Mouse (Mus musculus) midbrain, embryonic 10.5 days (tissue): ENCODE data around the gene Map2k2. TPM values are rescaled to one million over a fixed set of nuclear protein-coding genes. Genes with fewer than 3 reads are reported as not detected.
"Not testable (repeated sequence)": the region's sequence is repeated elsewhere in the genome, so short reads cannot be mapped to it uniquely, and the experiment has no call there.

Experiments used
- DNase-seq: peaks from one replicate; pipeline ENCODE4 v3.0.0-alpha.2; 2017; ENCODE audit warnings: low spot score
- H3K27ac ChIP-seq: fragments of 300-500 bp; sonication (generic); replicated peaks from 2 replicates; pipeline ENCODE4 v1.5.1; 2016; ENCODE audit warnings: mild to moderate bottlenecking
- H3K27me3 ChIP-seq: fragments of 300-500 bp; sonication (generic); 2 replicates; pipeline ENCODE4 v1.6.1; 2016; ENCODE audit warnings: low read depth, mild to moderate bottlenecking; ENCODE audit not compliant: poor library complexity, severe bottlenecking
- H3K36me3 ChIP-seq: fragments of 300-500 bp; sonication (generic); 2 replicates; pipeline ENCODE4 v1.6.1; 2016; ENCODE audit warnings: mild to moderate bottlenecking, moderate library complexity
- H3K4me1 ChIP-seq: fragments of 300-500 bp; sonication (generic); 2 replicates; pipeline ENCODE4 v1.6.1; 2016
- H3K4me3 ChIP-seq: fragments of 300-500 bp; sonication (generic); 2 replicates; pipeline ENCODE4 v1.5.1; 2016; ENCODE audit warnings: mild to moderate bottlenecking, moderate library complexity
- H3K9me3 ChIP-seq: fragments of 300-500 bp; sonication (generic); replicated peaks from 2 replicates; pipeline ENCODE4 v1.6.1; 2016; ENCODE audit warnings: mild to moderate bottlenecking
- WGBS: fragments of 180-500 bp; shearing (Covaris S2); methylation state at CpG from one replicate; pipeline ENCODE4 v1.1.7; 2016; 5-methylcytosine and 5-hydroxymethylcytosine counted together
- polyA plus RNA-seq: library from polyadenylated mRNA; unstranded; fragments of >200 nt; fragmentation: Nextera tagmentation; extraction: Ambion mirVana; gene quantifications from 2 replicates; pipeline ENCODE4 v1.2.1, GENCODE M21; 2016

The Map2k2 gene
- polyA plus RNA-seq, 1 experiment from 2014 or later, result 215 TPM

- 12% methylated on average over 13 of the region's 13 CpGs for WGBS
- H3K4me1 ChIP-seq, result peaks cover 65% of the 10 kb centered on the region
- no peak for DNase-seq
- peak overlapping the region; percentile 100 for H3K4me3 ChIP-seq
- H3K36me3 ChIP-seq, result peaks cover 41% of the 10 kb centered on the region
- no peaks in the 10 kb centered on the region for H3K9me3 ChIP-seq
- peak overlapping the region; percentile 97 for H3K27ac ChIP-seq
- H3K27me3 ChIP-seq, result no peaks in the 10 kb centered on the region
Observed at GRCm38 (mm10) chr10:81175936-81176465, 70.3 kb downstream of the Map2k2 start.

GRCm38 (mm10) chr10:81176466-81177271 is 71.0 kb downstream of the Map2k2 start, which contains the start of gene Eef2:
Gene Eef2, plus strand, starts transcription at chr10:81176631.
- Histone ChIP-seq H3K27ac (peak within 1 kb of the TSS; percentile 97), H3K9me3 (no peaks in the 10 kb centered on the region), H3K4me3 (peak within 1 kb of the TSS; percentile 100), H3K36me3 (peaks cover 48% of the 10 kb centered on the region), H3K27me3 (no peaks in the 10 kb centered on the region), H3K4me1 (peaks cover 72% of the 10 kb centered on the region)
- under 1% methylated on average over 77 of the region's 77 CpGs for WGBS
- DNase-seq, result peak; percentile 98

- no peak for DNase-seq
- H3K4me1 ChIP-seq, result peaks cover 80% of the 10 kb centered on the region
- H3K27ac ChIP-seq, result peak overlapping the region; percentile 97
- no peaks in the 10 kb centered on the region for H3K27me3 ChIP-seq
- no peaks in the 10 kb centered on the region for H3K9me3 ChIP-seq
- H3K36me3 ChIP-seq, result peaks cover 56% of the 10 kb centered on the region
- 16% methylated on average over 16 of the region's 16 CpGs for WGBS
- peak overlapping the region; percentile 100 for H3K4me3 ChIP-seq
Observed at GRCm38 (mm10) chr10:81177491-81177925, 71.8 kb downstream of the Map2k2 start.

DNA sequence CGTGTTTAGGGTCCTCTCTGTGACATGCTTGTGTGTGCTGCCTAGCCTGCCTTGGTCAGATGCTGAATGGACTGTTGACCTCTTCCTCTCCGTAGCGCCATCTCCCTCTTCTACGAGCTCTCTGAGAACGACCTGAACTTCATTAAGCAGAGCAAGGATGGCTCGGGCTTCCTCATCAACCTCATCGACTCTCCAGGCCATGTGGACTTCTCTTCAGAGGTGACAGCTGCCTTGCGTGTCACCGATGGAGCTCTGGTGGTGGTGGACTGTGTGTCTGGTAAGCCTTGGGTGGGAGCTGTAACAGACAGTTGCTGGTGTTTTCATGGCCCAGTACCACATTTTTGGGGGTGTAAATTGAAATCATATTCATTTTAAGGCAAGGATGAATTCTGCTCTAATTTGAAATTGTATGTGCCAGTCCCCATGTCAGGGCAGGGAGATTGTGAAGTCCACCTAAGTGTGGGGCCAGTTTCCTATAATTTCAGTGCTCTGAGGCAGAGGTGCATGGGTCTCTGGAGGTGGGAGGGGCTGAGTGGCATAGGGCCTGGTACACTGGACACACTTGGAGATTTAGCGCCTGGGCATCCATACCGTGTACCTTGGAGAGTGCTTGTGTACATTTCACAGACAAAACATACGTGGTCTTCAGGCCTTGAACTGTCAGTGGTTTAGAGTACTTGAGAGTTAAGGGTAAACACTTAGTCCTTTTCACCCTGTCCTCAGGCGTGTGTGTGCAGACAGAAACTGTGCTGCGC is 72.4 kb downstream of the Map2k2 start:
- H3K36me3 ChIP-seq, result peaks cover 56% of the 10 kb centered on the region
- H3K27ac ChIP-seq, result peak overlapping the region; percentile 97; the same call in 1 of the 2 replicates
- 74% methylated on average over 14 of the region's 14 CpGs for WGBS
- DNase-seq, result no peak
- no peaks in the 10 kb centered on the region for H3K27me3 ChIP-seq
- peak overlapping the region; percentile 100 for H3K4me3 ChIP-seq
- H3K4me1 ChIP-seq, result peaks cover 75% of the 10 kb centered on the region
- no peaks in the 10 kb centered on the region for H3K9me3 ChIP-seq

DNA sequence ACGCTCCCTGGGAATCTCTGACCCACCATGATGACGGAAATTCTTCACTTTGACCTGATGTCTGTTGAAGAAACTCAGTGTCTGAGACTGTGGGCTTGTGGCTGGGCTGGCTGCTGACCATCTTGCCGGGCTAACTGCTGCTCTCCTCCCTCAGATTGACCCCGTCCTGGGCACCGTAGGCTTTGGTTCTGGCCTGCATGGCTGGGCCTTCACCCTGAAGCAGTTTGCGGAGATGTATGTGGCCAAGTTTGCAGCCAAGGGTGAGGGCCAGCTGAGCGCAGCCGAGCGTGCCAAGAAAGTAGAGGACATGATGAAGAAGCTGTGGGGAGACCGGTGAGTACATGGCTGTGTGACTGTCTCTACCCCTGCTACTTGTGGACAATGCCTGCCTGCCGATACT is 73.2 kb downstream of the Map2k2 start:
- Histone ChIP-seq H3K4me1 (peaks cover 73% of the 10 kb centered on the region), H3K4me3 (peak overlapping the region; percentile 100; the same call in 1 of the 2 replicates), H3K9me3 (no peaks in the 10 kb centered on the region), H3K36me3 (peaks cover 58% of the 10 kb centered on the region), H3K27ac (no peak overlapping the region), H3K27me3 (no peaks in the 10 kb centered on the region)
- 95% methylated on average over 11 of the region's 11 CpGs for WGBS
- DNase-seq, result no peak

- Histone ChIP-seq H3K36me3 (peaks cover 66% of the 10 kb centered on the region), H3K9me3 (no peaks in the 10 kb centered on the region), H3K4me3 (peak overlapping the region; percentile 100; the same call in 1 of the 2 replicates), H3K27ac (no peak overlapping the region), H3K27me3 (no peaks in the 10 kb centered on the region), H3K4me1 (peaks cover 73% of the 10 kb centered on the region)
- no peak for DNase-seq
- WGBS, result 92% methylated on average over 32 of the region's 32 CpGs
Observed at GRCm38 (mm10) chr10:81179451-81180342, 74.0 kb downstream of the Map2k2 start.

GRCm38 (mm10) chr10:81180946-81181345 is 75.2 kb downstream of the Map2k2 start:
- peaks cover 77% of the 10 kb centered on the region for H3K36me3 ChIP-seq
- H3K27ac ChIP-seq, result no peak overlapping the region
- WGBS, result 93% methylated on average over 13 of the region's 13 CpGs
- DNase-seq, result no peak
- H3K27me3 ChIP-seq, result no peaks in the 10 kb centered on the region
- H3K9me3 ChIP-seq, result no peaks in the 10 kb centered on the region
- peaks cover 64% of the 10 kb centered on the region for H3K4me1 ChIP-seq
- peak overlapping the region; percentile 23; the same call in 1 of the 2 replicates for H3K4me3 ChIP-seq

DNA sequence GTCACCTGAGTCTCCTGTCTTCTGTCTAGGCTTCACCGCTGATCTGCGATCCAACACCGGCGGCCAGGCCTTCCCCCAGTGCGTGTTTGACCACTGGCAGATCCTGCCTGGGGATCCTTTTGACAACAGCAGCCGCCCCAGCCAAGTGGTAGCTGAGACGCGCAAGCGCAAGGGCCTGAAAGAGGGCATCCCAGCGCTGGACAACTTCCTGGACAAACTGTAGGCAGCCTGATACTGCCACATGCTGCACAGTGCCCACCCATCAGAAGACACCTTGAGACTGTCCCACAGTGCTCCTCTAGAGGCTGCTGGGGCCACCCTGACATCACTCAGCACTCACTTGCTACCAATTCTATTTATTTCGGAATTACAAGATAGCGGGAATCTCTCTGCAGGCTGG is 76.1 kb downstream of the Map2k2 start:
- 78% methylated on average over 12 of the region's 12 CpGs for WGBS
- H3K4me1 ChIP-seq, result peaks cover 62% of the 10 kb centered on the region
- H3K27me3 ChIP-seq, DNase-seq, H3K9me3 ChIP-seq, H3K27ac ChIP-seq: not testable (repeated sequence)
- peaks cover 84% of the 10 kb centered on the region for H3K36me3 ChIP-seq
- H3K4me3 ChIP-seq, result peak overlapping the region; percentile 73; the same call in 1 of the 2 replicates

DNA sequence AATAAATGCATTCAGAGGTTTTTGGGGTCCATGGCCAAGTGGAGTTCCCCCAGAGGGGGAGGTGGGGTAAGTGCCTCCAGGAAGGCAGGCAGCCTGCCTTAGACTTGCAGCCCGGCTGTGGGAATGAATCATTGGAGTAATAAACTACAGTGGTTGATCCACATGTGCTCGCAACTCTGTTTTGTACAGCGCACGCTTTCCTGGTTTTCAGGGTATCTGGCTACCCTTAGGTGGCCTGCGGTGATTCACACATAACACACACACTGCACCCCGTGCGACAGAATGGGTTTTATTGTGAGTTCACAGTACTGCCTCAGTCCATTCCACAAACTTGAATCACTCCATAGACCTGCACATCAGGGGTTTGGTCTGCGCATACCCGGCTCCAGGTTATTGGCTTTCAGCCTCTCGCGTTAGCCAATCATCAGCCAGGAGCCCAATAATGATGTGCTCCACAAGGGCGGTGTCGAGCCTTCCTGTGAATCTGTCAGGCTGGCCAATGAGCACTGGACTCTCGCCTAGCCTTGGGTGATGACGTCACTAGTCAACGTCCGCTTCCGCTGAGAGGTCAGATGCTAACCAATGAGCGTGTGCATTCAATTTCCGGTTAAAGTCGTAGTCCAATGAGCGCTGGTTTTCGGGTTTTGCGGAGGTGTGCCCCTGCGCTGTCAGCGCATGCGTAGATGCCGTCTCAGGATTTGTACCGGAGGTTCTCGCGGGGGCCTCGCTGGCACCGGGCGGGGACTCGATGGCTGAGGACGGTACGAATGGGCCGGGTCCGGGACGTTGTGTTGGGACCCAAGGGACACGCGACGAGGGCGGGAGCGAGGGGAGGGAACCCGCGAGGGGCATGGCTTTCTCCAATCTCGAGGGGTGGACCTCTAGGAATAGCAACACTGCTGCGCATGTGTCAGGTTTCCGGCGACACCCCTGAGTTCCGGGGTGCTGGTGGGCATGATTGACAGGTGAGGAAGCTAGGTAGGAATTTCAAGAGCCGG is 76.9 kb downstream of the Map2k2 start, which contains the start of gene Dapk3:
TSS of gene Dapk3 (plus strand) at position 670 of the 998 bp plus-strand sequence.
- peak within 1 kb of the TSS; percentile 73 for H3K4me3 ChIP-seq
- peaks cover 84% of the 10 kb centered on the region for H3K36me3 ChIP-seq
- 4% methylated on average over 53 of the region's 53 CpGs for WGBS
- no peaks in the 10 kb centered on the region for H3K9me3 ChIP-seq
- H3K27ac ChIP-seq, result peak within 1 kb of the TSS; percentile 88
- peaks cover 58% of the 10 kb centered on the region for H3K4me1 ChIP-seq
- no peaks in the 10 kb centered on the region for H3K27me3 ChIP-seq
- DNase-seq, result peak; percentile 99
